ENCODE assay signal across 9 mouse cellular contexts in genomic region chr8:94363906-94364305, GRCm38 (mm10). TPM values are rescaled to one million over a fixed set of nuclear protein-coding genes. Genes with fewer than 3 reads are reported as not detected.
A peak's percentile ranks its signal among the peaks of the same experiment; 100 is the strongest.
DNase-seq lines count a peak whose midpoint lies in the region; ATAC-seq and TF ChIP-seq lines count a peak whose summit lies in the region.
"Had no signal": no experiment of that assay in that cellular context is flagged by ENCODE, and none has a peak within 500 bp of the region (broad histone marks: within the 10 kb centered on the region; RNA-seq: fewer than 3 reads in every experiment).

No protein-coding gene starts in this region.

- peak overlapping the region; percentile 96 for H3K27ac ChIP-seq in heart, postnatal 0 days (ENCODE audit: low read depth)
- H3K27ac ChIP-seq in midbrain, embryonic 13.5 days: no peak overlapping the region
- H3K27ac ChIP-seq: neural tube, embryonic 13.5 days had no signal

- 46% methylated on average over 2 of the region's 2 CpGs for WGBS in heart, postnatal 0 days
- 91% methylated on average over 2 of the region's 2 CpGs for WGBS in midbrain, embryonic 13.5 days

- H3K27me3 ChIP-seq in heart, postnatal 0 days (ENCODE audit: control insufficient read depth, insufficient read depth, low read length): no peaks in the 10 kb centered on the region
- no peaks in the 10 kb centered on the region for H3K27me3 ChIP-seq in midbrain, embryonic 13.5 days
- H3K27me3 ChIP-seq: neural tube, embryonic 13.5 days had no signal

- DNase-seq in heart, adult 11 months: peak; percentile 97
- no peak for DNase-seq in heart, postnatal 25 days (ENCODE audit: low spot score)
- peak; percentile 76 to 78 for DNase-seq in adrenal gland, postnatal 36 days
- DNase-seq in heart, postnatal 0 days (ENCODE audit: low spot score): peak; percentile 54
- DNase-seq in lung, postnatal 36 days: peak; percentile 91
- DNase-seq in c-Kit-positive CD71-positive TER-119-positive erythroid progenitor cells, embryonic 14.5 days (ENCODE audit: low spot score): no peak
- DNase-seq in spleen, adult 18-20 months: no peak

- no peak overlapping the region for H3K4me3 ChIP-seq in heart, postnatal 0 days (ENCODE audit: low read depth, low read length)
- H3K4me3 ChIP-seq in midbrain, embryonic 13.5 days (replicated peaks): no peak overlapping the region
- H3K4me3 ChIP-seq: neural tube, embryonic 13.5 days had no signal

- no peak for TF ChIP-seq CTCF in heart, postnatal 0 days (IDR thresholded peaks at IDR 0.05; ENCODE audit: low read depth)

- intact Hi-C loops in heart, postnatal 25 days (cut with DNase I): no loop called here

- no peak overlapping the region for H3K9ac ChIP-seq in heart, postnatal 0 days (replicated peaks; ENCODE audit: low read depth, low read length)
- H3K9ac ChIP-seq in midbrain, embryonic 13.5 days (replicated peaks): no peak overlapping the region
- H3K9ac ChIP-seq: neural tube, embryonic 13.5 days had no signal

- 0 out of 2 replicates have a peak, but pooled peaks have one; percentile 40 for TF ChIP-seq EP300 in heart, postnatal 0 days (IDR thresholded peaks at IDR 0.05; ENCODE audit: low read depth)

- no peak overlapping the region for H3K4me2 ChIP-seq in heart, postnatal 0 days (ENCODE audit: low read depth, low read length)
- H3K4me2 ChIP-seq in midbrain, embryonic 13.5 days (replicated peaks): no peak overlapping the region
- H3K4me2 ChIP-seq: neural tube, embryonic 13.5 days had no signal

- H3K9me3 ChIP-seq in heart, postnatal 0 days (replicated peaks; ENCODE audit: control insufficient read depth, low read length): no peaks in the 10 kb centered on the region
- H3K9me3 ChIP-seq in midbrain, embryonic 13.5 days: no peaks in the 10 kb centered on the region
- H3K9me3 ChIP-seq: neural tube, embryonic 13.5 days had no signal

- peaks cover 30% of the 10 kb centered on the region for H3K4me1 ChIP-seq in heart, postnatal 0 days (ENCODE audit: control insufficient read depth, insufficient read depth)
- no peaks in the 10 kb centered on the region for H3K4me1 ChIP-seq in midbrain, embryonic 13.5 days (replicated peaks)
- H3K4me1 ChIP-seq: neural tube, embryonic 13.5 days had no signal

- ATAC-seq in heart, postnatal 0 days (ENCODE audit: insufficient read depth, low read depth): peak; percentile 57
- ATAC-seq in midbrain, embryonic 13.5 days: no peak

- H3K36me3 ChIP-seq in heart, postnatal 0 days (replicated peaks; ENCODE audit: control insufficient read depth, insufficient read depth, low read length): no peaks in the 10 kb centered on the region
- H3K36me3 ChIP-seq in midbrain, embryonic 13.5 days: no peaks in the 10 kb centered on the region
- H3K36me3 ChIP-seq: neural tube, embryonic 13.5 days had no signal

RNA-seq across cellular contexts. Expression of gene Herpud1, which starts 22.3 kb away (rescaled TPM):
- total RNA-seq in heart, postnatal 25 days (2021): 100 to 1,000 TPM; 180 to 257 TPM
- 100 to 1,000 TPM; 109 to 110 TPM for total RNA-seq in adrenal gland, postnatal 36 days (2021)
- 177 and 179 TPM in 2 replicates for total RNA-seq in heart, postnatal 0 days (2014; rRNA removed; ENCODE audit: low replicate concordance)
- polyA plus RNA-seq in heart, postnatal 0 days (2015; fragmentation: Nextera tagmentation; extraction: Ambion mirVana): 131 and 159 TPM in 2 replicates
- polyA plus RNA-seq in midbrain, embryonic 13.5 days (2015; fragmentation: Nextera tagmentation; extraction: Ambion mirVana): 58.2 and 60.0 TPM in 2 replicates

RNA-seq across cellular contexts. Expression of gene Slc12a3, which starts 34.9 kb away (rescaled TPM):
- total RNA-seq in heart, postnatal 25 days (2021): under 1 TPM; 0.14 to 0.26 TPM
- not detected for total RNA-seq in adrenal gland, postnatal 36 days (2021)
- total RNA-seq in heart, postnatal 0 days (2014; rRNA removed; ENCODE audit: low replicate concordance): 0.58 TPM in 1 of 2 replicates, not detected in the other
- 0.07 and 0.14 TPM in 2 replicates for polyA plus RNA-seq in heart, postnatal 0 days (2015; fragmentation: Nextera tagmentation; extraction: Ambion mirVana)
- polyA plus RNA-seq in midbrain, embryonic 13.5 days (2015; fragmentation: Nextera tagmentation; extraction: Ambion mirVana): 0.09 and 0.12 TPM in 2 replicates

Comparison
In these comparisons a context has a peak if more than half of its experiments do, and no peak if none do; other contexts are left out.
1. DNase-seq: peak in heart, adult 11 months (single experiment), adrenal gland, postnatal 36 days (2 of 2), heart, postnatal 0 days (single experiment) and lung, postnatal 36 days (single experiment); none in heart, postnatal 25 days (single experiment), c-Kit-positive CD71-positive TER-119-positive erythroid progenitor cells, embryonic 14.5 days (single experiment) and spleen, adult 18-20 months (0 of 2).